Mouse (Mus musculus) gastrocnemius, adult 2 months (tissue): ENCODE results near the gene Bphl. TPM values are rescaled to one million over a fixed set of nuclear protein-coding genes. Genes with fewer than 3 reads are reported as not detected.

Experiments
- DNase-seq: peaks from one replicate; pipeline ENCODE4 v3.0.0; 2022
- H3K27ac ChIP-seq: fragments of 200-600 bp; 2 replicates; pipeline ENCODE4 v1.8.1; 2022; ENCODE audit warnings: mild to moderate bottlenecking
- H3K4me3 ChIP-seq: fragments of 200-600 bp; 2 replicates; pipeline ENCODE4 v1.8.1; 2022; ENCODE audit warnings: mild to moderate bottlenecking, moderate library complexity
- CTCF ChIP-seq: fragments of 200-600 bp; IDR thresholded peaks from 2 replicates; pipeline ENCODE4 v1.8.1; 2022; ENCODE audit warnings: antibody characterized with exemption, mild to moderate bottlenecking, moderate library complexity
- intact Hi-C: fragments of 180-260 bp; cut with DNase I; formaldehyde crosslinking; loops from one replicate; pipeline ENCODE4 v1.15.1; 2025
- total RNA-seq, 2 experiments: library from RNA; stranded (reverse); gene quantifications; 2 replicates each; pipeline ENCODE4 v1.2.3; 2021

Gene Bphl
- total RNA-seq, 2 experiments from 2014 or later: 22.4 to 25.5 TPM

DNA sequence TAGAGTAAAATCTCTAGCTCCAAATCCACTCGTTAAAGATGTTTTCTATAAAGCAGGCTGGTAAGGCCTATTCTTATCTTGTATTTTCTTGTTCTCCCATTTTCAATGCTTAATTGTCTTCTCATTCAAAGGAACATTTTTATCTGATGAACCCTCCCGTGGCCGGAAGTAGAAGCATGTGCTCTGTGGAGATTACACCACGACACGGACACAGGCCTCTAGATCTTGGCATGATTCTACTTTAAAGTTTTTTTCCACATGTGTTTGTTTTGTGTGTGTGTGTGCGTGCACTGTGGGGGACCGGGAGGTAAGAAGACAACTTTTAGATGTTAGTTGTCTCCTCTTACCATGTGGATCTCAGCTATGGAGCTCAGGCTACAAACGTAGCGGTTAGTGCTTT lies 64.5 kb downstream of the Bphl start:
- intact Hi-C loops: no loop called here
- no peak for DNase-seq
- TF ChIP-seq CTCF: no peak
- Histone ChIP-seq H3K27ac (peak overlapping the region; percentile 46; the same call in 1 of the 2 replicates), H3K4me3 (no peak overlapping the region)

GRCm38 (mm10) chr13:34105364-34105763 lies 68.0 kb downstream of the Bphl start:
- no peak for TF ChIP-seq CTCF
- Histone ChIP-seq H3K4me3 (no peak overlapping the region), H3K27ac (no peak overlapping the region)
- DNase-seq: no peak
- intact Hi-C loops: no loop called here

DNA sequence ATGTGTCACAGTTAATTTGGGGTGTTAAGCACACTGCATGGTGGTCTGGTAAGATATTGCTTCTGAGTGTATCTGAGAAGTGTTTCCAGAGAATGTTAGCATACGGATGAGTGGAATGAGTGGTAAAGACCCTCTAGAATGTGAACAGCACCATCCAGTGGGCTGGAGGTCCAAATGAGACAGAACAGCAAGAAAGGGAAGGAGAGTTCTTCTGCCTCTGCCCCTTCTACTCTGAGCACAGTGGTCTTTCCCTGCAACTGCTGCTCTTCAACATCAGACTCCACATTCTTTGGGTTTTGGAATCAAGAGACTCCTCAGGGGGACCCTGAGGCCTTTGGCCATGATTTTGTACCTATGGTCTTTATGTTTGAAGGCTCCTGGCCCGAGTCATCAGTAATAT lies 68.9 kb downstream of the Bphl start:
- no peak overlapping the region for H3K4me3 ChIP-seq
- H3K27ac ChIP-seq: no peak overlapping the region
- peak; percentile 12; the same call in 1 of the 2 replicates for TF ChIP-seq CTCF
- intact Hi-C loops: no loop called here
- DNase-seq: no peak

DNA sequence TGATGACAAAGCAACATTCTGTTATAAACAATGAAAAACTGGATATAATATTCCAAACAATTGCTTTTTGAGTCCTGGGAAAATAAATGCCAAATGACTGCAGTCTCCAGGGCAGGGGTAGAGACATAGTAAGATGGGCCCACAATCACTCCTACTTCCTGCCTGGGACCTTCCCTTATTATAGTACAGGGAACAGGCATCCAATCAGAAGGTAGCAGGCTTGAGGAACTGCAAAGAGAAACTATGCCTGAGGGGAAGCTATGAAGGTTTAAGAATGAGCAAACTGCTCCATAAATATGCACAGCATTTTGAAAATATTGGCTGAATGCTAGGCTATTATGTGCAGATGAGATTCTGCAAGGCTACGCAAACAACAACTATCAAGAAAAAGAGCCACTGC lies 69.6 kb downstream of the Bphl start:
- no peak overlapping the region for H3K4me3 ChIP-seq
- DNase-seq: no peak
- H3K27ac ChIP-seq: no peak overlapping the region
- intact Hi-C loops: no loop called here
- TF ChIP-seq CTCF: no peak

DNA sequence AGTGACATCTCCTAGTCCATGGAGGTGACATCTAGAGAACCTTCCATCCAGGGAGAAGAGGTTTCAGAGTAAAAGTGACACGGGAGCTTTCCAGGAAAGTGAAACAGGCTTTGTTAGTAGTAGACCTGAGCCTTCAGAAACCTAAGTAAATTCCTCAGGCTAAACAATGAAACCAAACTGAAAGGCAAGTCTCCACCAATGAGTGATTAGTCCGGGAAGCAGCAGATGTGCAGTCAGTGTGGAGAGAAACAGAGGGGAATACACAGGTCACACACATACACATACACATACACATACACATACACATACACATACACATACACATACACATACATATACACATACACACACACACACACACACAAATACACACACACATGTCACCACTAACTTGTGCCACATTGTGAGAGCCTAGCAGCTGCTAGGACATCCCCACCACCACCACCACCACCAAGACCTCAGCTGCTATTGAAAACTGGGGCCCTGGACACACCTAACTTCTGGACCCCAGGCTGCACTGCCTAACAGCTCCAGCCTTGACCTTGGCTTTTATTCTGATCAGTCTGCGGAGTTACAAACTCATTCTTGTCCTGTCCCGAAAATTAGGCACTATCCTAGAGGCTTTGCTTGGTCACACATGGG lies 71.8 kb downstream of the Bphl start:
- no peak for TF ChIP-seq CTCF
- no peak for DNase-seq
- intact Hi-C loops: no loop called here
- H3K4me3 ChIP-seq: no peak overlapping the region
- no peak overlapping the region for H3K27ac ChIP-seq

DNA sequence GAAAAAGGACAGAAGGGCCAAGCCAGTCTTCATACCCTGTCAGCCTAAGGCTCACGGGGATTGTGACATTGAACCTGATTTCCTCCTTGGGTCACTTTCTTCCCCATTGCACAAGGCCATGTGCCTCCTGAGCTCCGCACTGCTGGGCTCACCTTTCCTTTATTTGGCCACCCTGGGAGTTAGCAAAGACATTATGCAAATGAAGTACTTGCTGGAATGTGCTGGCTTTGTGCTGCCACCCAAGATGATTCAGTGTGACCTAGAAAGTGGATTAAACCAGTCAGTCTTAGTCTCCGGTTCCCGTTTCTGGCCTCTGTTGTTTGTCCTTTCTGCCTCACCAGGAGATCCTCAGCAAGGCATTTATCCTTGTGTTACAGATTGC lies 72.3 kb downstream of the Bphl start:
- intact Hi-C loops: no loop called here
- no peak for DNase-seq
- no peak overlapping the region for H3K27ac ChIP-seq

DNA sequence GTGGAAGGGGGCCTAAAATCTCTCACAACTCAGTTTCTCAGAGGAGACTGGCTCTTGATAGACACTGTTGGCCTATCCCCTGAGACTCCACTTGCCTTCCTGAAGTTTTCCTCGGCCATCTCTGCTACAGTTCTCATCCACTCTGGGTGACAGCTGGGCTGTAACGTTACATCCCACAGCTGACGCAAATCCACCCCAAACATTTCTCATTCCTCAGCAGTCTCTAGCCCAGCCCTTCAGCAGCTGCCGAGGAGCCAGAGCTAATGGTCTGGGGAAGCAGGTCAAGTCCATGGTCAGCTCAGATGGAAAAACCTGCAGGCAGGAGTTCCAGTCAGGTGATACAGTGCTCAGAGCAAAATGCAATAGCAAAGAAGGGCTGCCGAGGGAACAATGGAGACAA lies 73.6 kb downstream of the Bphl start:
- intact Hi-C loops: no loop called here
- no peak for TF ChIP-seq CTCF
- peak; percentile 38 for DNase-seq
- H3K4me3 ChIP-seq: no peak overlapping the region
- H3K27ac ChIP-seq: no peak overlapping the region

More for the DNA sequence above, 72.3 kb downstream of the Bphl start:
- H3K4me3 ChIP-seq: no peak overlapping the region
- TF ChIP-seq CTCF: no peak

DNA sequence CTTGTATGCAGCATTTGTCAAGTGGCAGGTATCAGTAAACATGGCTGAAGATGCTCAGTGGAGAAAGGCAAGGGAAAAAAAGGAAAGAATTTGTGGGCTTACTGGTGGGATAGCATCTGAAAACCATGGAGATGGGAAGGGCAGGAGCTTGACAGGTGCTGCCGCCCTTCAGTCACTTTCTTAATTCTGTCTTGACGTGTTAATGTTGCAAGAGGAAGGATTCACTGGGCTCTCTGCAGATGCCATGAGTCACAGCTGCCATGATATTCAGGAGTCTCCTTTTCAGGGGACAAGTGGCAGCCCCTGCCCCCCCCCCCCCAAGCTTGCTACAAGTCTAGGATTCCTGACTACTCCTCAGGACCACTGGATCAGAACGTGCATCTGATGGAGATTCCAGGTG lies 74.5 kb downstream of the Bphl start:
- DNase-seq: no peak
- intact Hi-C loops: no loop called here
- no peak overlapping the region for H3K27ac ChIP-seq
- TF ChIP-seq CTCF: no peak
- H3K4me3 ChIP-seq: no peak overlapping the region

DNA sequence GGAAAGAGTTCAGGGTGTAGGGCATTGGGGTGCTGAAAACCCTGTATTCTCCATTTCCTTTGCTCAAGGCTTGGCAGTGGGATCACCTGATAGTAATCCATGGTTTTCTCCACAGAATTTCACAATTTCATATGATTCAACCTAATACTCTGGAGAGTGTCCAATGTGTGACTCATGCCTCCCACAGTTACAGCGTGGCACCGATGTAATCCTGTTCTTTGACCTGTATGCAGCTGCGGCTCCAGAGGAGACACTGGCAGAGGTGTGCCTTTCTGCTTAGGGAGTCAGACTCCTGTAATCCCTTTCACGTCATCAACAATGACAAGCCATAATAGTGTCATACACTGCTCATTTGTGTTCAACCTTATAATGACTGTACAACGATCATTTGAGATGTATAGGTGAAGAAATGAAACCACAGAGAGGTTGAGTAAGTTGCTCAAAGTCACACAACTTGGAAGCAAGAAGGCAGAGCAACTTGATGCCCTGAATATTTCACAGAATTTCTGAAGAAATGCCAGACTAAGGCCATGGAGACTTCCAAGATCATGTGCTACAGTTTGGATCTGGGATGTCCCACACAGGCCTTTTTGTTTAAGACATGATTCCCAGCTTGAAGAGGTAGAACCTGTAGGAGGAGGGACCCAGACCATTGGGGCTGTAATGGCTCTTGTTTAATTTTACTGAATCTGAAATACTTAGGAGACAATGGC lies 75.1 kb downstream of the Bphl start:
- intact Hi-C loops: no loop called here
- no peak for TF ChIP-seq CTCF
- Histone ChIP-seq H3K4me3 (no peak overlapping the region), H3K27ac (peak overlapping the region; percentile 50)
- no peak for DNase-seq

GRCm38 (mm10) chr13:34113086-34113485 lies 75.7 kb downstream of the Bphl start:
- no peak overlapping the region for H3K4me3 ChIP-seq
- intact Hi-C loops: no loop called here
- no peak for TF ChIP-seq CTCF
- no peak for DNase-seq
- peak overlapping the region; percentile 50 for H3K27ac ChIP-seq

DNA sequence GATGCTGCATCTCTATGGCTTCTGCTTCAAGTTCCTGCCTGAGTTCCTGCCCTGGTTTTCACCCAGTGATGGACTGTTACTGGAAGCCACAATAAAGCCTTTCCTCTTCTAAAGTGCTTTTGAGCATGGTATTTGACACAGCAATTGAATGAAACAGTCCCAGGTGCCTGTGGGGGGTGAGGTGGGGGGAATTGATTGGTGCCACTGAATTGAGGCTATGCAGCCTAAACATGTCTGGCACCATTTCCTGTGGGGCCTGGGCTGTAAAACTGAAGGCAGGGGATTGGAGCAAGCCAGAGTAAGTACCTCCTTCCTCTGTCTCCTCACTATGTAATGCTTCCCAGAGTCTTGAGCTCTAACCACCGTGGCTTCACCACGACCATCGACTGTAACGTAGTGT lies 77.3 kb downstream of the Bphl start:
- intact Hi-C loops: no loop called here
- DNase-seq: no peak
- H3K4me3 ChIP-seq: no peak overlapping the region
- no peak for TF ChIP-seq CTCF
- no peak overlapping the region for H3K27ac ChIP-seq

DNA sequence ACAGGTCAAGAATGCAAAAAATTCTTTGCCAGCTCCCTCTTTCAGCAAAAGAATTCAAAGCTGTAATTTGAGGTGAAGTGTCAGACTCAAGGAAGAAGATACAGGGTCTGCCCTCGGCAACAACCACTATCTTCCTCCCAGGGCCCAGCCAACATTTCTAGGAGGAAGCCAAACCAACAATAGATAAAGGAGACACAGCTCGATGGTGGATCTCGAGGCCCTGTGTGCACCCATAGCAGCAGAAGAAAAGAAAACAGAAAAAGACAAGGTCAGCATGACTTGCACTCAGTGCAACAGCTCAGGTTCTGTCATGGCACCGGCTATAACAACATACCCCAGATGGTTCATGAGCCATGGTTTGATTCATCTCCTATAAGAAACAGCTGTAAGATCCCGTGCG lies 79.1 kb downstream of the Bphl start:
- intact Hi-C loops: no loop called here
- TF ChIP-seq CTCF: no peak
- no peak overlapping the region for H3K27ac ChIP-seq
- DNase-seq: no peak
- no peak overlapping the region for H3K4me3 ChIP-seq

GRCm38 (mm10) chr13:34118816-34119215 lies 81.4 kb downstream of the Bphl start:
- no peak overlapping the region for H3K4me3 ChIP-seq
- no peak overlapping the region for H3K27ac ChIP-seq
- TF ChIP-seq CTCF: no peak
- intact Hi-C loops: no loop called here
- DNase-seq: no peak

DNA sequence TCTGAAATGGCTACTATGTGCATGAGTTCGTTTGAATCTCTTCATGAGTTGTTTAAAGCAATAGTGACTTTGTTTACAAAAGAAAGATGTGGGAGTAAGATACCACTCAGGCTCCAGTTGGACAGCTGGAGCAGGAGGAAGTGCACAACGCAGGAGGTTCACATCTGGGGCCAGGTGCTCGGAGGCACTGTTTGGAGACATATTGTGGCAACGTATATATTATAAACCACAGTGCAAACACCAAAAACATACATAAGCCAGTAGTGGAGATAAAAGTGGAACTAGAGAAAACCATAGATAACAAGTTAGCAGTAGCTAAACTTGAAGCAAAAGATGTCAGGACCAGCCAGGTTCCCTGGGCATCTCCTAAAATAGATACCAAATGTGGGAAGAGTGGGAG lies 82.0 kb downstream of the Bphl start:
- no peak overlapping the region for H3K27ac ChIP-seq
- no peak for TF ChIP-seq CTCF
- intact Hi-C loops: no loop called here
- no peak for DNase-seq
- H3K4me3 ChIP-seq: no peak overlapping the region
